Mouse (Mus musculus): Measurements from ENCODE around the gene Fkrp. TPM values are rescaled to one million over a fixed set of nuclear protein-coding genes. Genes with fewer than 3 reads are reported as not detected.

Fkrp gene
- total RNA-seq, 2 experiments from 2014 or later: 50.3 to 57.2 TPM

DNA sequence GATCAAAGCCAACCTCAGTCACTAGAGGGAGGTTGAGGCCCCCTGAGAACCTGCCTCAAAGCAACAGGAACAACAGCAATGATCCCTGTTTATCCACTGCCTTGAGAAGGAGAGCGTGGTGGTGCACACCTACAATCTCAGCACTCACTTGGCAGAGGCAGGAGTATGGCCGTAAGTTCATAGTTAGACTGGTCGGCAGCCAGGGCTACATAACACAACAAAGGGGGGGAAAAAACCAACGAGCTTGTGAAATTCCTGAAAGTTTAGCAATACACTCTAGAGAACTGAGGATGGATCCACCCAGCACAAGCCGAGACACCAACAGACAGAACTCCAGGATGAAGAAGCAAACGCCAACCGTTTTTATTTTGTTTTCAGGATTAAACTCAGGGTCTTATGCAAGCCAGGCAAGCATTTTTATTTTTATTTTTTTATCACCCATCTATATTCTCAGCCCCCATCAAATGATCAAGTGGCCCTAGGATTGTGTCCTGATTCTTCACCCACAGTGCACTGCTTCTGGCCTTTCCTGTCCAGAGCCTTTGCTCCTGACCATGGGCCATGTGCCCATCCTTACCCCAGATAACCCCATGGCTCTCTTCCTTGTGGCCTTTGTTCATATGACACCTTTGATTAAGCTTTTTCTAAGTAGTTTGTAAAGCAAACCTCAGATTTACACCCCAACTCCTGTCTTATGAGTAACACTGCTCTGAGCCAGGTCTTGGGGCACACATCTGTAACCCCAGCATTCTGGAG, 52.9 kb downstream of the Fkrp start:
- no peak for DNase-seq (ENCODE audit: low spot score in 2 of 2)
- intact Hi-C loops (cut with DNase I): loop anchor here (5.0 kb wide), 1 partner anchor 34 kb away; no protein-coding TSS in a partner anchor

DNA sequence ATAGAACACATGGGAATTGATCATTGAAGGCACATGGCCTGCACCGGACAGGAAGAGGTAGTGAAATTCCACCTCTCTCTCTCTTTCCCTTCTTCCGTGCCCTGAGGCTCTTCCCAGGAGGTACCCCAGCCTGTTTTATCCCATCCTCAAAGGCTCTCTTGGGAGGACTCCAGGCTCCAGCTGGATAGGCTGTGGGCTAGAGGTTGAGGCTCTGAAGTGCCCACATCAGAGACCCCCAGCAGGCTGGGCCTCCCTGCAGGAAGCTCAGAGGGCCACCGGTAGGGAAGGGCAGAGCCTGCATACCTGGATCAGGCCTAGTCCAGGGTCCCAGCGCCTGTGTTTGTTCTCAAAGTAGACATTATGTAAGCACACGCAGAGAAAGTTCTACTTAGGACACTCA, 54.9 kb downstream of the Fkrp start:
- no peak for DNase-seq (ENCODE audit: low spot score in 2 of 2)
- intact Hi-C loops (cut with DNase I): loop anchor here (5.0 kb wide), 1 partner anchor 36 kb away; no protein-coding TSS in a partner anchor

DNA sequence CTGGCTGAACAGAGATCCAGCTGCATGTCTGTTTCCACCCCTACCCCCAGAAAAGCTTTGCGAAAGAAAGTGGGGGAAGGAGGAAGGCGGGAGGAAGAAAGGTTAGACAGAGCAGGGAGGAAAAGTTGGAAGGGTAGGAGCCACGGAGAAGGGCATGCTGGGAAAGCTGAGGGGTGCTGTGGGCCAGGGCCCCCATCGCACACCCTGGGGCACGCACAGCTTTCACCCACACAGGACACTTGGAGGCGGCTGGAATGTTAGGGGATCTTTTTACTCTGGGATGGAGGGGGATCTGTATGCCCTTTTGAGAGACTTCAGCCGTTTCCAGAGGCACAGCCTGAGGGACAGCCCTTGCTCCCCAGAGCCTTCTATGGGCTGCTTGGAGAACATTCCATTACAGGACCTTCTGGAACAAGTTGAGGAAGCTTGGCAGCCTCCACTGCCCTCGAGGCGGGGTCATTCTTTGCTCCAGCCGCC, 55.5 kb downstream of the Fkrp start:
- DNase-seq (ENCODE audit: low spot score in 2 of 2): no peak

DNA sequence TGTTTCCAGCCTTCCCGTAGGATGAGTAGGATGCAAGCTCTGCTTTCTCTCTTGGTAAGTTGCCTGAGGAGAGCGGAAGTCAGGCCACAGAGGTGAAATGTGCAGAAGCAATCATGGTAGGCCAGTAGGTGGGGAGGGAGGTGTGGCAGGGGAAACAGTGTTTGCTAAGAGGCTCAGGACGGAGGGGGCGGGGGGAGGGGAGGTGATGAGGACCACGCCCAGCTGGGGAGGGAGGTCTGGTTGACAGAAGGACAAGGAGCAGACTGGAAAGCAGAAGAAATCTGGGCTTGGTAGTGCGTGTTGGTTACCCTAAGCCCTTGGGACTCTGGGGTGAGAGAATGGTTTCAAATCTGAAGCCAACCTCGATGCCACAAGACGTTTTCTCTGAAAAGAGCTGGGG, 56.2 kb downstream of the Fkrp start:
- intact Hi-C loops (cut with DNase I): loop anchor here (5.0 kb wide), 1 partner anchor 37 kb away; no protein-coding TSS in a partner anchor
- no peak for DNase-seq (ENCODE audit: low spot score in 2 of 2)

More for the DNA sequence above, 55.5 kb downstream of the Fkrp start:
- intact Hi-C loops (cut with DNase I): loop anchor here (5.0 kb wide), 1 partner anchor 36 kb away; no protein-coding TSS in a partner anchor

Other genes with a start within 250 kb of the Fkrp start
- 100 to 1,000 TPM; 138 to 148 TPM for gene Arhgap35, start 201.7 kb downstream of the Fkrp start, total RNA-seq (2021)
- gene Ceacam15, start 141.0 kb downstream of the Fkrp start, total RNA-seq (2021): not detected
- not detected for gene Ceacam9, start 94.8 kb downstream of the Fkrp start, total RNA-seq (2021)
- 100 to 1,000 TPM; 349 to 363 TPM for gene Ap2s1, start 78.3 kb downstream of the Fkrp start, total RNA-seq (2021)
- gene Slc1a5, start 35.4 kb downstream of the Fkrp start, total RNA-seq (2021): 1 to 10 TPM; 3.8 to 5.7 TPM
- gene Strn4, start 843 bp downstream of the Fkrp start, total RNA-seq (2021): 100 to 1,000 TPM; 333 to 347 TPM
- 1 to 10 TPM; 9.0 to 9.3 TPM for gene Prkd2, start 26.2 kb upstream of the Fkrp start, total RNA-seq (2021)
- gene Dact3, start 58.6 kb upstream of the Fkrp start, total RNA-seq (2021): 100 to 1,000 TPM; 130 to 141 TPM
- 1 to 10 TPM; 1.2 to 1.5 TPM for gene Gng8, start 75.1 kb upstream of the Fkrp start, total RNA-seq (2021)
- under 1 TPM in 1 of 2 experiments, not detected in 1; 0.11 TPM for gene Ptgir, start 89.8 kb upstream of the Fkrp start, total RNA-seq (2021)
- 1,000 to 10,000 TPM; 2,088 to 2,136 TPM for gene Calm3, start 107.4 kb upstream of the Fkrp start, total RNA-seq (2021)
- 100 to 1,000 TPM; 215 to 249 TPM for gene Pnmal2, start 128.0 kb upstream of the Fkrp start, total RNA-seq (2021)
- 10 to 100 TPM; 85.4 to 91.6 TPM for gene Pnmal1, start 142.9 kb upstream of the Fkrp start, total RNA-seq (2021)
- 10 to 100 TPM; 59.2 to 61.7 TPM for gene Gm42372, start 166.4 kb upstream of the Fkrp start, total RNA-seq (2021)
- 1 to 10 TPM; 3.0 TPM for gene Ccdc8, start 176.0 kb upstream of the Fkrp start, total RNA-seq (2021)
- 100 to 1,000 TPM; 182 to 185 TPM for gene Ppp5c, start 211.2 kb upstream of the Fkrp start, total RNA-seq (2021)
- 10 to 100 TPM in 1 of 2 experiments, 1 to 10 TPM in 1; 8.3 to 16.0 TPM for gene Hif3a, start 245.7 kb upstream of the Fkrp start, total RNA-seq (2021)